Mouse (Mus musculus) frontal cortex, adult 2 months (tissue): ENCODE data around the gene Gm2030. TPM values are rescaled to one million over a fixed set of nuclear protein-coding genes. Genes with fewer than 3 reads are reported as not detected.
"Not testable (repeated sequence)": the region's sequence is repeated elsewhere in the genome, so short reads cannot be mapped to it uniquely, and the experiment has no call there.

Source experiments
- DNase-seq, 2 experiments: peaks; one replicate each; pipeline ENCODE4 v3.0.0; 2022; ENCODE audit warnings: low spot score in 1 of 2; ENCODE audit errors: extremely low spot score in 1 of 2
- polyA plus RNA-seq: library from polyadenylated mRNA; depleted of rRNA; stranded (reverse); fragments of >200 nt; gene quantifications from 2 replicates; pipeline ENCODE4 v1.2.3, GENCODE M21; 2012; rRNA removed

Gene Gm2030
- polyA plus RNA-seq = not detected in 2 replicates

- not testable (repeated sequence) for DNase-seq
Observed at GRCm38 (mm10) chrX:26309944-26310343, at the start of gene Gm2030. TSS of gene Gm2030 (minus strand) at chrX:26310044.

Other genes starting within 250 kb of the Gm2030 start
- gene Gm2012, start 78.7 kb downstream of the Gm2030 start, polyA plus RNA-seq = not detected in 2 replicates
- not detected in 2 replicates for gene Slx, start 235.5 kb upstream of the Gm2030 start, polyA plus RNA-seq